Mouse (Mus musculus) testis, adult 2 months (tissue): ENCODE results near the gene AF067061.
"Not testable (repeated sequence)": the region's sequence is repeated elsewhere in the genome, so short reads cannot be mapped to it uniquely, and the experiment has no call there.

Source experiments
- CTCF ChIP-seq: fragments of 200-500 bp; IDR thresholded peaks from 2 replicates; pipeline ENCODE4 v1.5.1; 2012; ENCODE audit warnings: low read depth, mild to moderate bottlenecking, inconsistent platforms, low read length, moderate library complexity; ENCODE audit not compliant: control insufficient read depth, insufficient read depth, insufficient replicate concordance
- POLR2A ChIP-seq: fragments of 200-500 bp; IDR thresholded peaks from 2 replicates; pipeline ENCODE4 v1.6.1; 2012; ENCODE audit warnings: low read depth, mild to moderate bottlenecking, inconsistent platforms, low read length, moderate library complexity; ENCODE audit not compliant: control insufficient read depth

DNA sequence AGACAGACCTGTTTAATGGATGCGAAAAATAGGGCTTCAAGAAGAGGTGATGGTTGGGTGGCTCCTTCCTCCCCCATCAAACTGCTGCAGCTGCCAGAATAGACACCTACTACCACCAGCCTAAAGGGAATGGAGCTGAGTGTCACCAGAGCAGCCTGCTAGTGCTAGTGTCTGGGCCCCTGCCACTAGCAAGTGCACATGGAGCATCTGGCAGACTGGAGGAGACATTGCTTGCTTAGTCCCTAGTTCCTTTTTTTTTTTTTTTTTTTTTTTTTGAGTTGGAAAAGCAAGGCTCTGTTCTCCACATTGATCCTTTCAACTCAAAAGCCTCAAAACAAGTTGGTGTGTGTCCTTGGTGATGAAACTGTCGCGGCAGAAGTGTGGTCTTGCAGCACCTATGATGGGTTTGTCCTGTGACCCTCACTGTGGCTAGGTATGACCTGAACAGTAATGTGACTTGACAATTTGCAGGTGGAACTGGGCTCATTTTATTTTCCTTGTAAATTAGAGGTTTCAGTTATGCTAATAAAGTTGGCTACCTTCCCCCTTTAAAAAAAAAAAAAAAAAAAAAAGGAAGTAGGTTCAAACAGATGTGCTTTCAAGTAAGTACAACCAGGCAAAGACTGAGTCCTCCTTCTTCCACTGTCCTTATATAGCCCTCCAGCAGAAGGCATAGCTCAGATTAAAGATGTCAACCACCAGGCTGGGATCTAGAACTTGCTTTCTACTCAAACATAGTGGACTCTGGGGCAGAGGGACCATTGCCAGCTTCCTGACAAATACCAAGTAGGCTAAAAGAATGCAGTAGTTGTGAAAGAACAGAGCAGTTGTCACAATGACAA lies 3.9 kb upstream of the AF067061 start:
- TF ChIP-seq CTCF, POLR2A: not testable (repeated sequence)
